Mouse (Mus musculus) right cerebral cortex, adult 18-20 months (tissue): Measurements from ENCODE around the gene Cit.

ENCODE experiments used
- DNase-seq: peaks from one replicate; pipeline ENCODE4 v3.0.0; 2022; ENCODE audit warnings: mixed read lengths

The Cit gene

DNA sequence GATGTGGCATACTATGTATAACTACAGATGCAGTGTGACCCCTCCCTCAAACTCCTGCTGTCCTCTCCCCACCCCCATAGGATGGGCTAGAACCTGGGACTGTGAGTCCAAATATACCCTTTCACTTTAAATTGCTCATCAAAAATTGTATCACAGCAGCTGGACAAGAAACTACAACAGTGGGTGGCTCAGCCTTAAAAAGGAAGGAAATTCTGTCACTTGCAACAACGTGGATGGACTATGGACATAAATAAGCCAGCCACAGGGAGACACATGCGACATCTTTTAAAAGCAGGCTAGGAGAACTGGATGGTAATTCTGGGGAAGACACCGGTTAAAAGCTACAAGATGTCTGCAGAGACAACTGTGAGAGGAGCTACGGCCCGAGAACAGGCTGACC lies 171.5 kb downstream of the Cit start:
- DNase-seq = no peak

DNA sequence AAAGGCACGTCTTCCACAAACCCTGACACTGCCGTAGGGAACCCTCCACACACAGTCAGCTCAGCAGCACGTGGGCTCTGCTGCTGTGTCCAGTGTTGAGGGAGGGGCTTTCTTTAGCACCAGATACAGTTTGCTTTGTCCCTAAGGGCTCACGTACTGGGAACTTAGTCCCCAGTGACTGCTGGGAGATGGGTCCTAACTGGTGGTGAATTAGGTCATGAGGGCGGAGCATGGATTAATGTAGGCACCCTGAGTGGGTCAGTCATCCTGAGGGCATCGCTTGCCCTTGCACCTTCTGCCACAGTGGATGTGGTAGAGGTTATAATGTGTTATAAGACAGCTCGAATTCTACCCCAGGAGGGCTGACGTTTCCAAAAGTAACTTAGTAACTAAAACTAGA lies 172.3 kb downstream of the Cit start:
- DNase-seq = no peak

DNA sequence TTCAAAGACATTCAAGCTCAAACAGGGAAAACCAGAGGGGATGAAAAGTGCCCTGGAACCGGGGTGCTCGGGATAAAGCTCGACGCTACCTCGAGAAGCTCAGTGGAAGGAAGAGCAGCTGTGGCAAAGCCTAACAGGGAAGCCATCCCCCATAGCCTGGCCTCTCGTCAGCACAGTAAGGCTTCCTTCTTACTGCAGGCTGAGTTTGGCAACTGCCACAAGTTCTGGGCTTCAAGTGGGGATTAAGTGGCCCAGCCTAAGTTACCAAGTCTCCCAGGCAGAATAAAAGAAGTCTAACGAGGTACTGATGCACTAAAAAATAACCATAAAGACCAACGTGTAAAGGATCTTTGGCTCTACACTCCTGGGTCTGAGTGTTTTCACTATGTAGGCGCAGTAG lies 173.1 kb downstream of the Cit start:
- no peak for DNase-seq

- DNase-seq = no peak
These were observed 173.7 kb downstream of the Cit start for GRCm38 (mm10) chr5:116018784-116019183.

DNA sequence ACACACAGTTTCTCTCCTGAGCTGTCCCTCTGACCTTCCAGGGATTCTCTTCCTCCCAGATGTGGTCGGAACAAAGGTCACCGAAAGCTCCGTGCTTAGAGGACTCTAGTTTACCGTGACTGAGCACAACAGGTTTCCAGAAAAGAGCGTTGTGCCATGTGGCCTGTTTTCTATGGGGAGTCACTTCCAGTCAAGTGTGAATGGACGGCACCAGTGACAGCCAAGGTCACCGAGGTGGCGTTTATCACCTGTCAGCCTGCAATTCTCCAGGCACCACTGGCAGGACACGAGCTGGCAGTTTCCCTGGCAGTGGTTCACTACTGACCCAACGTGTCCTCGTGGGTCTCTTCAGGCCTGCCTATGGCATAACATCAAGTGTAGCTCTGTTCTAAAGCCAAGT lies 174.3 kb downstream of the Cit start:
- no peak for DNase-seq

- no peak for DNase-seq
These were observed 176.5 kb downstream of the Cit start for GRCm38 (mm10) chr5:116021552-116021951.

GRCm38 (mm10) chr5:116022131-116022530 lies 177.1 kb downstream of the Cit start:
- no peak for DNase-seq

DNA sequence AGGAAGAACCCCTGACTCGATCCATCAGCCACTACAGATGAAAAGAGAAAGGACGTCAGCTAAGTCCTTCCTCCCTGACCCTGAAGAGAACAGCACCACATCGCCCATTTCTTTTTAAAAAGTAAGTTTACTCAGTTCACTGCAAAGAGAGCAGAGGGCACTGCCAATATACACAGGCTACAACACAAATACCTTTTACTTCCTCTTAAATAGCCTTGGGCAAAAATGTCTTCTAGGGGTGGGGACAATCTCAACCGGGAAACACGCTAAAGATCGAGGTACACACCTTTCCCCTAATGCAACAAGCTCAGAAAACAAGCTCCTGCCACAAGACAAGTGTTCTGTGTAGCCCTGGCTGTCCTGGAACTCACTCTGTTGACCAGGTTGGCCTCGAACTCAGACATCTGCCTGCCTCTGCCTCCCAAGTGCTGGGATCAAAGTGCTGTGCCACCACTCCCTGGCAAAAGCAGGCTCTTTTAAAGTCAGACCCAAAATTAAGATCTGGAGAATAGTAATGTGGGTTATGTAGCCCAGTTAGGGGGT lies 177.7 kb downstream of the Cit start:
- no peak for DNase-seq

- DNase-seq = peak; percentile 62
These were observed 178.2 kb downstream of the Cit start for GRCm38 (mm10) chr5:116023251-116023661.

GRCm38 (mm10) chr5:116023821-116024284 lies 178.8 kb downstream of the Cit start:
- DNase-seq = no peak

DNA sequence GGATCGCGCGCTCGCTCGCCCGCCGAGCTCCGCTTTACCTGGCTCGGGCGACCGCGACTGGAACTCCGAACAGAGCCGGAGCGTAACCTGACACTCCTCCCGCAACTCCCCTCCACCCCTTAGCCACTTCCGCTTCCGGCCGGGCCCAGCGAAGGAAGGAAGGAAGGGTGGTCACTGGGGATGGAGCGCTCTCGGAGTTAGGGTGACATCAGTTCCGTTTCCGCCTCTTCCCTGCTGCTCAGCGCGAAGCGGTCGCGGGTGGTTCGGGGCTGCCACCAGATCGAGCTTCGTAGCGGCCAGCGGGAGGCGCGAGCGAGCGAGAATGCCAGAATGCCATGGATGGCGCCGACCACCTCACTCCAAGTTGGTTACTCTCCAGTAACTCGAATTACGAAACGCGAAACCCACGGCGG lies 179.3 kb downstream of the Cit start, which contains the start of gene Prkab1:
TSS of gene Prkab1 (minus strand) at position 182 of the 413 bp plus-strand sequence.
- peak; percentile 95 for DNase-seq

GRCm38 (mm10) chr5:116026107-116026506 lies 181.0 kb downstream of the Cit start:
- DNase-seq = no peak

- DNase-seq = no peak
These were observed 181.5 kb downstream of the Cit start for GRCm38 (mm10) chr5:116026561-116026960.

- DNase-seq = no peak
These were observed 184.0 kb downstream of the Cit start for GRCm38 (mm10) chr5:116029071-116029470.

- DNase-seq = no peak
These were observed 185.6 kb downstream of the Cit start for GRCm38 (mm10) chr5:116030566-116031189.

- peak; percentile 60 for DNase-seq
These were observed 186.1 kb downstream of the Cit start for GRCm38 (mm10) chr5:116031190-116031577.

DNA sequence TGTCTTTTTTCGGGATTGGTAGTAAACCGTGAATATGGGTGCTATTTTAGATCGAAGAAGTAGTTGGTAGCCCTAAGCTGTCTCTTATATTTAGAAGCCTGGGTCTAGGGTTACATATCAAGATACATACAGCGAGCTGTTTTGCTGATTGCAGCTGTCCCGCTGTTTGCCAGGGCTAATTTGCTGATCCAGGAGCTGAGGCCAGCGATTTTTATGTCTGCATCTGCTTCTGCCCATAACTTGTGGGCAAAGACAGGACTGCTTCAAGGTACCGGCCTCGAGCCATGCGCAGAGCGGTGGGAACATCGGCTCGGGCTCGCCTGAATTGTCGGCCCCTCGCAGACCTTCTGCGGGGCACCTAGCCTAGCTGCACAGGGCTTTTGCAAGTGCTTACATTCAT lies 191.4 kb downstream of the Cit start:
- DNase-seq = no peak

- DNase-seq = no peak
These were observed 192.7 kb downstream of the Cit start for GRCm38 (mm10) chr5:116037731-116038130.

DNA sequence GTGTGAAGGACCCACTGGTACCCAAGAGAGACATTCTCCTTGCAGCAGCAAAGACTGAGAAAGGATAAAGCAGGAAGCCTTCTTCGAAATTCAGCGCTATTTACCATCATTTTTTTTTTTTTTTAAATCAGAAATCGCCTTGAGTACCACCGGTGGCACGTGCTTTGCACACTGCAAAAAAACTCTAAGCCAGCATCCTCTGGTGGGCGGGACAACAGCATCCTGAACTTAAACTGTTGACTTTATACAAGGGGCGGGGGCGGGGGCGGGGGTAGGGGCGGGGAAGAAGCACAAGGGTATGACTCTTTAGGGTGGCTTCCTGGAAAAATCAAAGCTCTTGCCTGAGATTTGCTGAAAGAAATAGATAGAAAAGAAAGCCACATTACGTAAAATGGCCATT lies 194.6 kb downstream of the Cit start:
- no peak for DNase-seq

DNA sequence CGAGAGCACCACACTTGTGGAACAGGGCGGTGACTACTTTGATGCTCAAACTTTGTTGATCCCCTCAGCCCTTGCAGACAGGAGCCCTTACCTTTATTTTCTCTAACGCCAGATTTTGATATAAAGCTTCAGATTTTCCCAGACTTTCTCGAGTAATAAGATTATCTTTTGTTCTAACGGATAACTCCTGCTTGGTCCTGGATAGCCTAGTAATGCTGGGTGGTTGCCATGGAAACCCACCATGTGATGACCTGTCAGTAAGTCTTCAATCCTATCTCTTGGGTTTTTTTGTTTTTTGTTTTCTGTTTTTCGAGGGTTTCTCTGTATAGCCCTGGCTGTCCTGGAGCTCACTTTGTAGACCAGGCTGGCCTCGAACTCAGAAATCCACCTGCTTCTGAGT lies 197.2 kb downstream of the Cit start:
- DNase-seq = no peak

DNA sequence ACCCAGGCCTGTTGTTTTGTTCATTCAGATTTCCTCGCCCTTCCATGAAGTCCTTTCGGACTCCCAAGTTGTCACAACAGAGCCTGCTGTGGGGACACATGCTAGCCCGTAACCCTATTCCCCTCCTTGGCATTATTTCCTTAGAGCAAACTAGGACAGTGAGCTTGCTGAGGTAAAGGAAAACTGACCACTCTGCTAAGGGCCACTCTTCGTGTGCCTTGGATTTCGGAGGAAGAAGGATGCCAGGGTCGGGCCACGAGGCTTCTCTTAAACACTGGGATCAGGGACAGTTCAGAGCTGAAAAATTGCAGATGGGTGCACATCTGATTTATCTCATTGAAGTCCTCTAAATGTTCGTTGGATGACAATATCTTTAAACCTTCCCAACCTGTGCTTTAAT lies 200.5 kb downstream of the Cit start:
- DNase-seq = no peak

DNA sequence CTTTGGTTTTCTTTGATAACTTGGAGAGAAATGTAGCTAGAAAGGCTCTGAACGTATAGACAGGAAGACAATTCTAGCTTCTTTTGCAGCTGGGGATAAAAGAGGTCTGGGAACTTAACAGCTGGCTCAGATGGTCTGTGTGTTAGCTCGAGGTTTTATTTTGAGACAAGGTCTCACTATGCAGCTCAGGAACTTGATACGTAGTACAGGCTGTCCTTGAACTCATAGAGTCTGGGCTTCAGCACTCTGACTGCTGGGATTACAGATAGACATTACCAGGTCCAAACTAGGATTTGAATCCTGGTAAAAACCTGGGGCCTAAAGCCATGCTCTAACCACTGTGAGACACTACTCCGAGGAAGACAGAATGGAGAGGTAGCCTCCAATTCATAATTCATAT lies 201.2 kb downstream of the Cit start:
- no peak for DNase-seq

- DNase-seq = no peak
These were observed 203.2 kb downstream of the Cit start for GRCm38 (mm10) chr5:116048321-116048720.

DNA sequence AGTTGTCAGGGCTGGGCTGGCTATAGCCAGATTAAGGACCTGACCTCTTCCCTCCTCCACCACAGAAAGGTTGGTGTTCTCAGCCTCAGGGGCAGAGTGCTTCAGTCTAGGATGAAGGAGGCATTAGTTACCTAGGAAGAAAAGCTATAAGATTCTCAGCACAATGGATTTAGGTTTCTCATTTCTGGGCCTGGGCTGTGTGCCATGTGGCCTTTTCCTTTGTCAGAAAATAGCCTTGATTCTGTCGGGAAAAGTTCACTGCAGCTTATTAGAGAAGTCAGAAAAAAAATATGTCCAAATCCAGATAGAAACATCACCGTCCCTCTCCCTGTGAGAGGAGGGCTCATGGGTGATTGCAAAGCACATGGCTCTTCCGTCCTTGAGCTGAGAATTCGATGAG lies 204.7 kb downstream of the Cit start:
- DNase-seq = no peak

GRCm38 (mm10) chr5:116052171-116052570 lies 207.1 kb downstream of the Cit start:
- no peak for DNase-seq
